Mouse (Mus musculus) intestine, embryonic 16.5 days (tissue): ENCODE results near the gene Asic2. TPM values are rescaled to one million over a fixed set of nuclear protein-coding genes. Genes with fewer than 3 reads are reported as not detected.

Source experiments
- ATAC-seq: fragments of 200-750 bp; cut with Nextera tagmentation; 2 replicates; pipeline ENCODE4 v1.8.0; 2017; ENCODE audit warnings: moderate TSS enrichment, moderate library complexity
- H3K27ac ChIP-seq: fragments of 300-500 bp; sonication (generic); 2 replicates; pipeline ENCODE4 v1.5.1; 2014; ENCODE audit warnings: mild to moderate bottlenecking, low read length
- H3K27me3 ChIP-seq: fragments of 300-500 bp; sonication (generic); replicated peaks from 2 replicates; pipeline ENCODE4 v1.6.1; 2014; ENCODE audit warnings: low read length, control low read depth, mixed read lengths; ENCODE audit not compliant: control insufficient read depth, insufficient read depth
- H3K36me3 ChIP-seq: fragments of 300-500 bp; sonication (generic); 2 replicates; pipeline ENCODE4 v1.6.1; 2014; ENCODE audit warnings: low read length, control low read depth; ENCODE audit not compliant: control insufficient read depth, insufficient read depth
- H3K4me1 ChIP-seq: fragments of 300-500 bp; sonication (generic); 2 replicates; pipeline ENCODE4 v1.6.1; 2014; ENCODE audit warnings: low read length, control low read depth, mixed read lengths; ENCODE audit not compliant: control insufficient read depth, insufficient read depth
- H3K4me2 ChIP-seq: fragments of 300-500 bp; sonication (generic); 2 replicates; pipeline ENCODE4 v1.6.1; 2014; ENCODE audit warnings: low read depth, low read length, control low read depth
- H3K4me3 ChIP-seq: fragments of 300-500 bp; sonication (generic); 2 replicates; pipeline ENCODE4 v1.5.1; 2014; ENCODE audit warnings: mild to moderate bottlenecking, low read length
- H3K9ac ChIP-seq: fragments of 300-500 bp; sonication (generic); 2 replicates; pipeline ENCODE4 v1.6.1; 2014; ENCODE audit warnings: low read depth, low read length
- H3K9me3 ChIP-seq: fragments of 300-500 bp; sonication (generic); 2 replicates; pipeline ENCODE4 v1.6.1; 2016; ENCODE audit warnings: low read length, control low read depth; ENCODE audit not compliant: control insufficient read depth
- WGBS: fragments of 180-500 bp; shearing (Covaris S2); extraction: QIAGEN DNeasy Blood & Tissue Kit; methylation state at CpG from one replicate; pipeline ENCODE4 v1.1.7; 2014; 5-methylcytosine and 5-hydroxymethylcytosine counted together
- polyA plus RNA-seq: library from polyadenylated mRNA; unstranded; fragments of >200 nt; fragmentation: Nextera tagmentation; extraction: Ambion mirVana; gene quantifications from 2 replicates; pipeline ENCODE4 v1.2.1, GENCODE M21; 2015

Asic2 gene
- polyA plus RNA-seq, 1 experiment from 2014 or later, result 0.15 TPM

DNA sequence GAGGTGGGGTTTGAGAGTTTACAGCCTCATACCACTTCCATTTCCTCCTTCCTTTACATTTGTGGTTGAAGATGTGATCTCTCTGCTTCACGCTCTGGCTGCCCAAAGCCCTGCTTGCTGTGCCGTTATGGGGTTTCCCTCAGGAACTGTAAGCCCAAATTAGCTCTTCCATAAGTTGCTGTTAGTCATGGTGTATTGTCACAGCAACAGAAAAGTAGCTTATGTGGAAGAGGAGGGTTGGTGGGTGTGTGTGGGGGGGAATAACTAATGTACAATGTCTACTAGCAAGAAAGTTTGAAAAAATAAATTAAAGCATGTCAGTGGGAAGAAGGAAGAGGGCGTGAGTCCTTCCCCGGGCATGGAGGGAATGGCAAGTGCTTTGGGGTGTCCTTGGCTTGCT, 896.4 kb downstream of the Asic2 start:
- no peak for ATAC-seq
- Histone ChIP-seq H3K9ac (no peak overlapping the region), H3K9me3 (no peaks in the 10 kb centered on the region), H3K4me1 (no peaks in the 10 kb centered on the region), H3K4me2 (no peak overlapping the region), H3K27ac (no peak overlapping the region), H3K4me3 (no peak overlapping the region), H3K27me3 (no peaks in the 10 kb centered on the region), H3K36me3 (no peaks in the 10 kb centered on the region)
- WGBS, result 92% methylated on average over 4 of the region's 4 CpGs

DNA sequence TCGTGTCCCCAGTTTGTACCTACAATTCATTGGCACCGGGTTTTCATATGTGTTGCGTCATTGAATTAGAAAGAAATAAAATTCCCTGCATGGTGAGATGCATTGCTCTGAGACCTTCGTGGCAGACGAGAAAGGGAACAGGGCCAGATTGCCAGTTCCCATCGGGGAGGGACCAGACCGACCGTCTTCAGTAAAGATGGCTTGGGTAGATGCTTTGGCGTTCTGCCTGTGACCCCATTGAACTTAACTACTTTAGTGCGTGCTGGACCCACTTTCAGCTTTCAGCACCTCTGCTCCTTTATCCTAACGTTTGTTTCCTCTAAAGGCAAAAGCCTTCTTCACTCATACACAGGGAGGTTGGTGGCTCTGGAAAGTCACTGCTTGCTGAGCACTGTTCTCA, 902.9 kb downstream of the Asic2 start:
- H3K4me2 ChIP-seq, result no peak overlapping the region
- no peak overlapping the region for H3K4me3 ChIP-seq
- H3K9ac ChIP-seq, result no peak overlapping the region
- WGBS, result 83% methylated on average over 11 of the region's 11 CpGs
- H3K4me1 ChIP-seq, result no peaks in the 10 kb centered on the region
- no peaks in the 10 kb centered on the region for H3K9me3 ChIP-seq
- no peak for ATAC-seq
- H3K27me3 ChIP-seq, result no peaks in the 10 kb centered on the region
- H3K27ac ChIP-seq, result no peak overlapping the region
- H3K36me3 ChIP-seq, result no peaks in the 10 kb centered on the region

DNA sequence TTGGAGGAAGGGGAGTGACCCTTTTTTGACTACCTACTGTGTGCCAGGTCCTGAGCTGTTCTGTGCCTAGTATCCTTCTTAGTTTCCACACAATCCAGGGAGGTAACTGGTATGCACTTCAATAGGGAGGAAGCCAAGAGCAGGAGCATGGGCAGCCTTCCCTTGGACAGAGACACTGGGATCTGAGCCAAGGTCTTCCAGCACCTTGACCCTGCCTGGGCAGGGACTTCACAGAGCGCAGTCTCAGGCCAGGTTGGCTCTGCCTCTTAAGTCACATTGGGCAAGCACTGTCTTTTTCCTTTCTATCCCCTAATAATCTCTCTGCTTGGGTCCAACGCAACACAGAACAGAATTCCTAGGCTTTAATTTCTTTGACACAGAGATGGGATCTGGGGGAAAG, 904.3 kb downstream of the Asic2 start:
- no peak overlapping the region for H3K9ac ChIP-seq
- no peaks in the 10 kb centered on the region for H3K27me3 ChIP-seq
- H3K27ac ChIP-seq, result no peak overlapping the region
- no peaks in the 10 kb centered on the region for H3K9me3 ChIP-seq
- ATAC-seq, result no peak
- H3K4me3 ChIP-seq, result no peak overlapping the region
- H3K36me3 ChIP-seq, result no peaks in the 10 kb centered on the region
- whole genome bisulfite sequencing, result 86% methylated on average over 2 of the region's 2 CpGs
- no peak overlapping the region for H3K4me2 ChIP-seq
- no peaks in the 10 kb centered on the region for H3K4me1 ChIP-seq

DNA sequence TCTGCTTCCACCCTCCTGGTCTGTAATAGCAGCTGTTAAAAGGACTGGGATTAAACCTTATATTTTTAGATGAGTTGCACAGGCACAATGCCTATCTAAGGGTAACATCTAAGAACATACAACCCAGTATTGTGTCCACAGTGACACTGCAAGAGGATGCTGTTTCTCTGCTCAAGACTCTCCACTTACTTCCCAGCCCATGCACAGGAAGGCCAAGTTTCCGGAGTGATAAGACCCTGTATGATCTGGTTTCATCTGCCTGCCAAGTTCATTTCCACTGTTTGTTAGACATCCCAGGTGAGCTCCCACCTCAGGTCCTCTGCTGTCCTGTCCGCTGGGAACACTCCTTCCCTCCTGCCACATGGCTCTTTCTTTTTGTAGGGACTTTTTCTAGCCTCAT, 908.2 kb downstream of the Asic2 start:
- Histone ChIP-seq H3K9me3 (no peaks in the 10 kb centered on the region), H3K27ac (no peak overlapping the region), H3K4me1 (no peaks in the 10 kb centered on the region), H3K36me3 (no peaks in the 10 kb centered on the region), H3K27me3 (no peaks in the 10 kb centered on the region), H3K9ac (no peak overlapping the region), H3K4me2 (no peak overlapping the region), H3K4me3 (no peak overlapping the region)
- ATAC-seq, result no peak
- WGBS, result 87% methylated on average over 2 of the region's 2 CpGs

DNA sequence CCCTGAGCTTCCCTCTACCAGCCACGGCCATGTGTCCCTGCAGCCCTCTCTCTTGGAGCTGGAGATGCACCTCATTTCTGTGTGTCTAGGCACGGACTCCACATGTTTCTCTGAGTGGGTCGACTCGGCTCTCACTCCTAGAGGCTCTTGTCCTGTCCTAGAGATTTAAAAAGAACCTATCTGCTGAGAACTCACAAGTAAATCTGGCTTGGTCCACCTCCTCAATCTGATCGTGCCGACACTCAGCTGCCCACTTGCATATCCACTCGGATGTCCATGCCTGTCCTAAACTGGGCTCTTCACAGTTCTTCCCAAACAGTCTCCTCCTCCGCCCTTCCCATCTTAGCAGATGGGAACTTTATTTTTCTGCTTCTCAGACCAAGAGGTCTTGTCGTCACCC, 908.7 kb downstream of the Asic2 start:
- H3K27me3 ChIP-seq, result no peaks in the 10 kb centered on the region
- H3K9ac ChIP-seq, result no peak overlapping the region
- H3K4me1 ChIP-seq, result no peaks in the 10 kb centered on the region
- H3K4me3 ChIP-seq, result no peak overlapping the region
- H3K4me2 ChIP-seq, result no peak overlapping the region
- ATAC-seq, result no peak
- 88% methylated on average over 9 of the region's 9 CpGs for WGBS
- no peaks in the 10 kb centered on the region for H3K9me3 ChIP-seq
- H3K36me3 ChIP-seq, result no peaks in the 10 kb centered on the region
- no peak overlapping the region for H3K27ac ChIP-seq

DNA sequence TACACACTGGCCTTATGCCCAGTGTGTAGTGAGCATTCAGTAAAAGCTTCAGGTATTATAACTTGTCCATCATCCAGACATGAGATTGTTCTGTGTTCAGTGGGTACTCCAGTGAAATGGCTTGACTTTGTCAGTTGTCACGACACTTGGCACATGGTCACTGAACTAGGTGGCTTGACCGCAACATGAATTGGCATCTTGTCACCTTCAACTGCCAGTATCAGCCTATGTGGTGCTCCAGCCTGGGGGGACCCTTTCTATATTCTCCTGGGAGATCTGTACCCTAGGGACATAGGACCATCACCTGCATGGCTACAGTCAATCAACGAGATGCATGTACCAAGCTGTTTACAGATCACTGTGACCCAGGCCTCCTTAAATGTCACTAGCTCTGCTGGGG, 910.8 kb downstream of the Asic2 start:
- 85% methylated on average over 3 of the region's 3 CpGs for WGBS
- no peak overlapping the region for H3K4me3 ChIP-seq

DNA sequence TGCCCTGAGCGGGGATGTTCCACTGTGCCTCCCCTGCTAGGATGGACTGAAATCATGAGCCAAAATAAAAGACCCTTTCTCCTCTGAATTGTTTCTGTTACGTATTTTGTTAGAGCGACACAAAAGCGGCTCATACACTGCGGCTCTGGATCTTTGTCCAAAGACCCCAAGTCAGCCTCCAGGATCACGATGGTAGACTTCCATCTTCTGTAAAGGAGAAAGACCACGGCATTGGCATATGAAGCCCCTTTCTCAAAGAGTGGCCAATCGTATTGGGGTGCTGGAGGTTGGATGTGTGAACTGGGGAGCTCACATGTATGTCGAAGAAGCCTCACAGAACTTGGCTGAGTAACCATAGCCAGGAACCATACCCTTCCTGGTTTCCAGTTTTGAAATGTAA, 911.5 kb downstream of the Asic2 start:
- no peaks in the 10 kb centered on the region for H3K36me3 ChIP-seq
- no peaks in the 10 kb centered on the region for H3K9me3 ChIP-seq
- no peaks in the 10 kb centered on the region for H3K4me1 ChIP-seq
- H3K9ac ChIP-seq, result no peak overlapping the region
- no peaks in the 10 kb centered on the region for H3K27me3 ChIP-seq
- no peak for ATAC-seq
- H3K4me2 ChIP-seq, result no peak overlapping the region
- WGBS, result 93% methylated on average over 9 of the region's 9 CpGs
- H3K4me3 ChIP-seq, result no peak overlapping the region
- no peak overlapping the region for H3K27ac ChIP-seq

More for the DNA sequence above, 910.8 kb downstream of the Asic2 start:
- no peaks in the 10 kb centered on the region for H3K4me1 ChIP-seq
- no peaks in the 10 kb centered on the region for H3K9me3 ChIP-seq
- H3K36me3 ChIP-seq, result no peaks in the 10 kb centered on the region
- no peaks in the 10 kb centered on the region for H3K27me3 ChIP-seq
- H3K27ac ChIP-seq, result no peak overlapping the region
- H3K4me2 ChIP-seq, result no peak overlapping the region
- no peak overlapping the region for H3K9ac ChIP-seq
- no peak for ATAC-seq

DNA sequence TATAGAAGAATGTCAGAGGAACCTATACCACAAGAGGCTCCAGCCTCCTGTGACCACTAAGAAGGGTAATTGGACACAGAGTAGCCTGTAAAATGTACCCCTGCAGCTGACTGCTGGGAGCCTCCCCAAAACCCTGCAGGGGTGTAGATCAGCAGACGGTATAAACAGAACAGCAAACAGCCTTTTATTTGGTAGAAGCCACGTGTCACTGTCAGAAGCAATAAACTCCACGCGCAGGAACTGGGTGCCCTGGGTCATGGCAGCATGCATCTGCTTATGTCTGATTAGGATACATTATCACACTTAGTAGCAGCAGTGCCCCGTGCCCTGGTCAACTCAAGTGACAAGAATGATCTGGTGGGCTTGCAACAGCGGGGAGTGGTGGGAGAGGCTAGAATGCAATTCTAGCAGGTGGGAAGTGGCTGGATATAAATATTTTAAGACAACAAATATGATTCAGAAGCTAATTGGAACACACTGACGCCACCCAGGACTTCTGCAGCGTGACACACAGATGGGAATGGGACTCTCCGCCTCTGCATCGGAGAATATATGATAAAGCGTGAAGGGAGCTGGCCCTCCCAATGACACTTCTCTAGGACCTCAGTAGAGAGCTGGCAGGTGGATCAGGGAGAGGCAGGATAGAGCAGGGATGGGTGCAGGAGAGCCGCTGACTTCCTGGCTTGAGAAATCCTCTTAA, 912.7 kb downstream of the Asic2 start:
- no peak overlapping the region for H3K27ac ChIP-seq
- no peaks in the 10 kb centered on the region for H3K9me3 ChIP-seq
- H3K36me3 ChIP-seq, result no peaks in the 10 kb centered on the region
- H3K27me3 ChIP-seq, result no peaks in the 10 kb centered on the region
- no peak overlapping the region for H3K9ac ChIP-seq
- ATAC-seq, result no peak
- H3K4me3 ChIP-seq, result no peak overlapping the region
- H3K4me1 ChIP-seq, result no peaks in the 10 kb centered on the region
- no peak overlapping the region for H3K4me2 ChIP-seq
- WGBS, result 64% methylated on average over 12 of the region's 12 CpGs

DNA sequence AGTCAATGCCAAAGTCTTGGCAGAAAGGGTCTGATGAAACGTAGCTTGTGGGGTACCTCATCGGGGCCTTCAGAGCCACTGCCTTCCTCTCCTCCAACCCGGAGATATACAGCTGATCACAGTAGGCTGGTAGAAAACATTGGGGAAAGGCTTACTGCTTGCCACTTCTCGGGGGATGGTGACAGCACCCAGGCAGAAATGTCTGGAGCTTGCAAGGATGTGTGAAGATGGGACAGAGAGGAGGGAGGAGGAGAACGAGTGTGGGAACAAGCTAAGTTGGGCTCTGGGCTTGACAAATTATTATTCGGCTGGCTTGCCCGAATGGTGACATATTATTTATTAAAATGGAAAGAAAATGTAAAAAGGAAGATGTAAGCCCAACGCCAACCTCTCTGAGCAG, 914.4 kb downstream of the Asic2 start:
- Histone ChIP-seq H3K27me3 (no peaks in the 10 kb centered on the region), H3K36me3 (no peaks in the 10 kb centered on the region), H3K4me2 (no peak overlapping the region), H3K9me3 (no peaks in the 10 kb centered on the region), H3K4me1 (no peaks in the 10 kb centered on the region), H3K4me3 (no peak overlapping the region), H3K9ac (no peak overlapping the region), H3K27ac (no peak overlapping the region)
- WGBS, result 83% methylated on average over 8 of the region's 8 CpGs
- ATAC-seq, result no peak

DNA sequence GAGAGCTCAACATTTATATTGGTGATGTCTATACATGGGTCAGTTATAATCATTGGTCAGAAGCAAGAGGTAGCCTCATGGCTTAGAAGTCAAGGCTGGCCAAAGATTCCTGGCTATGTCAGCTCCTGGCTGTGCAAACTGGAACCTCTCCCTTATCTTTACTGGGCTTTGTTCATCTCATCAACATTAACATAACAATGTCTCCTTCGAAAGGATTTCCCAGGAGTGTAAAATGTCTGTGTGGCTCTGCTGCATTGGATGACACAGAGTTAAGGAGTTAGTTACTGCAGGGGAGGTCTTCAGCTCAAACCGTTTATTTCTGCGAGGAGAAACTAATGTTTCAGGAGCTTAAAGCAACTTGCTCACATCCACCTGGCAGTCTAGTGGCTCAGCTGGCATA, 926.6 kb downstream of the Asic2 start:
- no peak overlapping the region for H3K27ac ChIP-seq
- no peak overlapping the region for H3K4me2 ChIP-seq
- no peak for ATAC-seq
- no peaks in the 10 kb centered on the region for H3K9me3 ChIP-seq
- H3K4me1 ChIP-seq, result no peaks in the 10 kb centered on the region
- H3K9ac ChIP-seq, result no peak overlapping the region
- 38% methylated on average over 3 of the region's 3 CpGs for WGBS
- H3K27me3 ChIP-seq, result no peaks in the 10 kb centered on the region
- H3K36me3 ChIP-seq, result no peaks in the 10 kb centered on the region
- no peak overlapping the region for H3K4me3 ChIP-seq
